Mouse (Mus musculus) cortical plate, adult 2 months (tissue): Measurements from ENCODE around the gene Rab25. TPM values are rescaled to one million over a fixed set of nuclear protein-coding genes. Genes with fewer than 3 reads are reported as not detected.
"Not testable (repeated sequence)": the region's sequence is repeated elsewhere in the genome, so short reads cannot be mapped to it uniquely, and the experiment has no call there.

Source experiments
- H3K27ac ChIP-seq: fragments of 200-500 bp; 2 replicates; pipeline ENCODE4 v1.5.1; 2012; ENCODE audit warnings: low read length, control low read depth, inconsistent platforms; ENCODE audit not compliant: insufficient read depth
- H3K4me1 ChIP-seq: fragments of 200-500 bp; 2 replicates; pipeline ENCODE4 v1.6.1; 2011; ENCODE audit warnings: low read length; ENCODE audit not compliant: control insufficient read depth, insufficient read depth
- H3K4me3 ChIP-seq: fragments of 200-500 bp; 2 replicates; pipeline ENCODE4 v1.5.1; 2011; ENCODE audit warnings: mild to moderate bottlenecking, low read length, control low read depth; ENCODE audit not compliant: insufficient read depth
- CTCF ChIP-seq: fragments of 200-500 bp; IDR thresholded peaks from 2 replicates; pipeline ENCODE4 v1.5.1; 2011; ENCODE audit warnings: mild to moderate bottlenecking, control low read depth, low read length; ENCODE audit not compliant: insufficient read depth; ENCODE audit errors: extremely low read depth
- POLR2A ChIP-seq: fragments of 200-500 bp; IDR thresholded peaks from 2 replicates; pipeline ENCODE4 v1.6.1; 2011; ENCODE audit warnings: mild to moderate bottlenecking, low read length, control low read depth; ENCODE audit not compliant: insufficient read depth; ENCODE audit errors: extremely low read depth
- polyA plus RNA-seq: library from polyadenylated mRNA; depleted of rRNA; stranded (reverse); fragments of >200 nt; gene quantifications from 2 replicates; pipeline ENCODE4 v1.2.3, GENCODE M21; 2012

Gene Rab25
- polyA plus RNA-seq, 1 experiment, result 0.13 TPM

DNA sequence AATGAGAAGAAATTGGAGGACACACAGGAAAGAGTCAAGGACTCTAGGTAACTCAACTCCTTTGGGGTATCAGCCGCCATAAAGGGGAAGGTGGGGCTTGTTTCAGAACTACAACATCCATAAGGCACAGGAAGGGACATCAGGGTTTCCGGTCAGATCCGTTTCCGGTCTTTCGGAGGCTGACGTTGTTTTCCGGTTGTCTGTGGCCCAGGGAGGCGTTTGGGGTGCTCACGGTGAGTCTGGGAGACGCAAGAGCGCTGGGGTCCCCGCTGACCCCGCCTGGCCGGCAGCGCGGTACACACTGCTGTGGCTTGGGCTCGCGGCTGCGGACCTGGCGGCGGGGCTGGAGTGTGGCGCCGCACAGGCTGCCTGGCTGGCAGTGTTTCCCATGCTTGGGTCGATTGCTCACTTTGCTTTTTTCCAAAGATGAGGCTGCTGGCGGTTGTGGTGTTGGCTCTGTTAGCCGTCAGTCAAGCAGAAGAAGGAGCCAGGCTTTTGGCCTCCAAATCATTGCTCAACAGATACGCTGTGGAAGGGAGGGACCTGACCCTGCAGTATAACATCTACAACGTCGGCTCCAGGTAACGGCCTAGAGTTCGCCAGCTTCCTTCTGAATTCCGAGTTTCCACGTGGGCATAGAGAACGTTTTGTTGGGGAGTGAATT, 31.5 kb upstream of the Rab25 start:
- H3K27ac ChIP-seq, result no peak overlapping the region
- peak overlapping the region; percentile 96 for H3K4me3 ChIP-seq
- H3K4me1 ChIP-seq, result peaks cover 3% of the 10 kb centered on the region; the same call in 1 of the 2 replicates
- peak; percentile 91 for TF ChIP-seq POLR2A
- no peak for TF ChIP-seq CTCF

DNA sequence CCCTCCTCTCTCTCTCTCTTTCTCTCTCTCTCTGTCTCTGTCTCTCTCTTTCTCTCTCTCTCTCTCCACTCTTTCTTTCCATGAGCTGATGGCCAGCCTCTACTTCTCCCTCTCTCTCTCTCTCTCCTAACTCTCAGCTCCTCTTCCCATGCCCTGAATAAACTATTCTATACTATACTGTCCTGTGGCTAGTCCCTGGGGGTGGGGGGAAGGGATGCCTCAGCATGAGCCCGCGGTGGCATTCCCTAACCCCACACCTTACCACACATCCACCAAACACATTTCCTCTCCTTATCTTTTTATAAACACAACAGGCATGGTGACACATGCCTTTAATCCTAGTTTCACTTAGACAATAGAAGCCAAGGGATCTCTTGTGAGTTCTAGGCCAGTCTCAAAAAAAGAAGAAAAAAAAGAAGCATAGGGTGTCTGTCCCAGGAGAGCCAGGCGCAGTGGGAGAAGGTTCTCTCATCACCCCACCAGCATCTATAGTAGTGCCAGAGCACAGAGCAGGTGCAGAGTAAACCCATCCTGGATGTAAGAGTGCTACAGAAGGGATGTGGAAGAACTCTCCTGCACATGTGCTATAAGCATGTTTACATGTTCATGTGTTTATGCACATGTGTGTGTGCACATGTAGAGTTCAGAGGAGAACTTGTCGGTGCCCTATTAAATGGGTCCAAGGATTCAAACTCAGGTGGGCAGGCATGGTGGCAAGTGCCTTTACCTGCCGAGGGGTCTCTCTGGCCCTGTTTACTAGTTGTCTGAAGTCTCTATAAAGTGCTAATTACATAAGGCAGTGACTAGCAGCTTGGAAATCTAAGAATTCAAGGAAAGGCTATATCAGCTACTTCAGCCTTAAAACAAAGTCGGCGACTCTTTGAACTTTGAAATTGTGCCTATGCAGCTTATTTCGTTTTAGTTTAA, 30.7 kb upstream of the Rab25 start:
- TF ChIP-seq POLR2A (no peak), CTCF (no peak)
- Histone ChIP-seq H3K4me1 (peaks cover 3% of the 10 kb centered on the region; the same call in 1 of the 2 replicates), H3K4me3 (peak overlapping the region; percentile 96; the same call in 1 of the 2 replicates), H3K27ac (no peak overlapping the region)

DNA sequence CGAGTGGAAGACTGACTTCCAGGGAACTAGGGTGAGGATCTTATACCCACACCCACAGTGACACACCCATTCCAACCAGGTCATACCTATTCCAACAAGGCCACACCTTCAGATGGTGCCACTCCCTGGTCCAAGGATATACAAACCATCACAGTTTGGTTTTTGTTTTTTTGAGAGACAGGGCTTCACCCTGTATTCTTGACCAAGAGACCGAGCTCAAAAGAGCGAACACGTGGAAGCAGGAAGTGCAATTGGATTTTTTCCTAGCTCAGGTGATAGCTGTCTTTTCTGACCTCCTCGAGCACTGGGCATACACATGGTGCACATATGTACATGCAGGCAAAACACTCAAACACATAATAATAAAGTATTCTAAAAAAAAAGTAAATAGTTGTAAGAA, 29.7 kb upstream of the Rab25 start:
- H3K4me3 ChIP-seq, H3K4me1 ChIP-seq, H3K27ac ChIP-seq: not testable (repeated sequence)

DNA sequence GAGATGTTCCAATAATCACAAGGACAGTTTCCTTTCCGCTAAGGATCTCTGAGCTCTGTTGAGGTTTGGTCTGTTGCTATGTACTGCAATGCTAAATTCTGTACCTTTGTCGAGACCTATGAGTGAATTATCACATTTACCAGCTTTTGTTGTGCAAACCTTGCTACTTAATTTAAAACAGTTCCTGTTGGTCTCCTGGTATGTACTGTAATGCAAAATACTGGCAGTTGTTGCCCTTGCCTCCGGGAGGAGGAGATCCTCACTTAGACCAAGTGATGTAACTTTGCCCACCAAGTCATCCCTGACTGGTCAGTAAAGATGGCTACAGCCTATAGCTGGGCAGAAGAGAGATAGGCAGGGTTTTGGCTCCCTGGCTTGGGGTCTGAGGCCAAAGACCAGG, 27.4 kb upstream of the Rab25 start, which contains the start of gene Ssr2:
Gene Ssr2, plus strand, starts transcription at position 337 of the 400 bp plus-strand sequence.
- H3K4me1 ChIP-seq, result peaks cover 3% of the 10 kb centered on the region; the same call in 1 of the 2 replicates
- H3K27ac ChIP-seq, result no peak within 1 kb of the TSS
- TF ChIP-seq POLR2A, result no peak
- no peak for TF ChIP-seq CTCF
- H3K4me3 ChIP-seq, result no peak within 1 kb of the TSS

DNA sequence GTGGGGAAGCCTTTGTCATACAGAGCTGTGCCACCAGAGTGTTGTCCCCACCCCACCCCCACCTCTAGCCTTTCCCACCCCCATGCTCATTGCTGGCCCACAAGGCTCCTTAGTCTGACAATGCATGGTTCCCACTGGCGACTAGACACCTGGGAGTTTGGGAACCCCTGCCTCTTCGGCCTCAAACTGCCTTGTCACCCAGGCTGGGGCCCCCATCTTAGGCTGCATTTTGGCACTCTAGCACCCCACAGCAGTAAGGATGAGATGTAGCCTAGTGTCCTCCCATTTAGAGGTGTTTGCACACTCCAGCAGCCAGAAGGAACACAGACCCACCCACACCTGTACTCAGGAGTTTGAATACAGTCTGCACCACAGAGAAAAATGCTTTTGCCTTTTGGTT, 25.7 kb upstream of the Rab25 start:
- Histone ChIP-seq H3K4me1 (no peaks in the 10 kb centered on the region), H3K4me3 (no peak overlapping the region), H3K27ac (no peak overlapping the region)
- TF ChIP-seq CTCF (no peak), POLR2A (no peak)

DNA sequence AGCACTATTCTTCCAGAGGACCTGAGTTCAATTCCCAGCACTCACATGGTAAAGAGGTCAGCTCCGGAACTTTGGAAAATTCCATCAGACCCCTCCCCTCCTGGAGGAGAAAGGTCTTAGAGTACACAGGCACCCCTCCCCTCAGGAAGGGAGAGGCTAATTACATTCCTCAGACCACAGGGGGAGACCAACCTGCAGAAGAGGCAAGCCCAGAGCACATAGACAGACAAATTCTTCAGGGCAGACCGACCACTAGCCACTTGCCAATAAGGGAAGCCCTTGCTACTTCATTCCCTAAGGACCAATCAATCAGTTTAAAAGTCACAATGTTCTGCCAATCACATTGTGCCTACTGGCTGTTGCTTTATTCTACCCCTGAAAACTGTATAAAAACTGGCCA, 24.7 kb upstream of the Rab25 start:
- TF ChIP-seq POLR2A, result no peak
- no peak for TF ChIP-seq CTCF
- Histone ChIP-seq H3K4me3 (no peak overlapping the region), H3K4me1 (no peaks in the 10 kb centered on the region), H3K27ac (no peak overlapping the region)

DNA sequence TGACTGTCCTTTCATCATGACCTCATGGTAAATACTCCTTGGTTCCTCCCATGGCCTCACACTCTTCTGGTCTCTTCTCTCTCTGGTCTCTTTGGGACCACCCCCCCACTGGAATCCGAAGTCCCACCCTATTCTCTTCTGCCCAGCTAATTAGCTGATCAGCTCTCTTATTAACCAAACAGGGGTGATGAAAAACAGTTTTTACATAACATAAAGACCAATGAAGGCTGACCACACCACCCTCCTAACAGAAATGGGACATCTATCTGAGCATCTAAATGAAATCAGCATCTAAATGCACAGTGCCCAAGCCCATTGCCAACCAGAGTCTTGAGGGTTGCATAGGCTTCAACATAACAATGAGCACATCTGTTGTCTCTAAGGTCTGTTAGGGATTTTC, 23.8 kb upstream of the Rab25 start:
- Histone ChIP-seq H3K4me1 (no peaks in the 10 kb centered on the region), H3K4me3 (no peak overlapping the region), H3K27ac (no peak overlapping the region)
- no peak for TF ChIP-seq POLR2A
- TF ChIP-seq CTCF, result no peak

DNA sequence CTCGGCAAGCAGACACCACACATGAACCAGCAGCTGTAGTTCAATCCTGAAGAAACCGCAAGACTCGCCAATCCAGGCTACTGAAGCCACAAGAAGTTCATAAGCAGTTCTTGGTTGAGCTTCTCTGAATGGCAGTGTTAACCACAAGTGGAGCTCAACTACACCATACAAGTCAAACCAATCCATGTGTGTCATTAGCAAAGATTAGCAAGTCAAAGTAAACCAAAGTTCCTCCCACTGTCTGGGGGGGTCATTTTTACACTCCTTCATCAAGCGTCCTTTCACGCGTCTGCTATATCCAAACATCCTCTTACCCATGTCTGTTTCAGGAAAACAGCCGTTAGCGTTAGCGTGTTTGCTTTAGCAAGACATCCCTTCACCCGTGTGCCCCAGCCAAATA, 22.2 kb upstream of the Rab25 start:
- Histone ChIP-seq H3K4me3 (no peak overlapping the region), H3K4me1 (peaks cover 1% of the 10 kb centered on the region; the same call in 1 of the 2 replicates), H3K27ac (no peak overlapping the region)
- TF ChIP-seq POLR2A (no peak), CTCF (no peak)

DNA sequence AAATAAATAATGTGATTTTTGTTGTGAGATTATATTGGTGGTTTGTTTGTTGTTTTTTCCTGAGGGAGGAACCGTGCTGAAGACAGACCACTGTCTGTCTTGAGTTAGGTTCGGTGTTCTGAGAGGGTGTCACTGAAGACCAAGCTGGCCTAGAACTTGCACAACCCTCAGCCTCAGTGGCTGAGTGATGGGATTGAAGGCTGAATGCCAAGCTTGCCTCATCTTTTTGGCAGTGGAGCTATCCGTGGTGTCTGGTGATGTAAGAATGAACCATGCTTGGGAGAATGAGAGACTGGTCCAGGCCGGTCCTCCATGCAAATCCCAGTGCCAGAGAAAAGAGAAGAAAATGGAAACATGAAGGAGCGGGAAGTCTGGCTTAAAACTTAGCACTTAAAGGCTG, 21.6 kb upstream of the Rab25 start:
- TF ChIP-seq CTCF, result no peak
- no peak for TF ChIP-seq POLR2A
- Histone ChIP-seq H3K27ac (no peak overlapping the region), H3K4me1 (peaks cover 1% of the 10 kb centered on the region; the same call in 1 of the 2 replicates), H3K4me3 (no peak overlapping the region)

DNA sequence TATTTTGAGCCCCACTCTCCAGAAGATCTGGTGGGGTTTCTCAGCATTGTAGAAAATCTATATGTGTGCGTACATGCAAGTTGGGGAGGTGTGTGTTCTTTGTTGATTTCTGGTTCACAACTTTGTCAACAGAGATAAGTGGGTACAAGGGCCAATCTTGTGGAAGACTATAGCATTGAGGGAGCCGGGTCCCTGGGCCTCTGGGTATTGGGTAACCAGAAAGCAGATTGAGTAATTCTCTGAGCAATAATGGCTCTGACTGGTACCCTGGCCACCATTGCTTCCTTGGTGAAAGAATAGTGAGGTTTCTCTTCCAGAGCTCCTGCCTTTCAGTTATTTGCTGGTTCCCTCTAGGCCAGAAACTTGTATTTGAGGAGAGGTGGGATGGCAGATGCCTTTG, 21.0 kb upstream of the Rab25 start:
- TF ChIP-seq CTCF (no peak), POLR2A (no peak)
- Histone ChIP-seq H3K27ac (no peak overlapping the region), H3K4me3 (no peak overlapping the region), H3K4me1 (peaks cover 1% of the 10 kb centered on the region; the same call in 1 of the 2 replicates)
